Mouse (Mus musculus) intestine, postnatal 0 days (tissue): ENCODE data around the gene Epb41l5. TPM values are rescaled to one million over a fixed set of nuclear protein-coding genes. Genes with fewer than 3 reads are reported as not detected.

Experiments
- ATAC-seq: fragments of 200-750 bp; cut with Nextera tagmentation; 2 replicates; pipeline ENCODE4 v1.8.0; 2017; ENCODE audit warnings: mild to moderate bottlenecking, moderate TSS enrichment, moderate library complexity
- H3K27ac ChIP-seq: fragments of 300-500 bp; sonication (generic); 2 replicates; pipeline ENCODE4 v1.5.1; 2014; ENCODE audit warnings: mild to moderate bottlenecking, low read depth, low read length, moderate library complexity
- H3K27me3 ChIP-seq: fragments of 300-500 bp; sonication (generic); replicated peaks from 2 replicates; pipeline ENCODE4 v1.6.1; 2014; ENCODE audit warnings: low read length, mixed read lengths; ENCODE audit not compliant: control insufficient read depth, insufficient read depth
- H3K36me3 ChIP-seq: fragments of 300-500 bp; sonication (generic); 2 replicates; pipeline ENCODE4 v1.6.1; 2014; ENCODE audit warnings: mild to moderate bottlenecking, moderate library complexity; ENCODE audit not compliant: control insufficient read depth, insufficient read depth
- H3K4me1 ChIP-seq: fragments of 300-500 bp; sonication (generic); replicated peaks from 2 replicates; pipeline ENCODE4 v1.6.1; 2014; ENCODE audit warnings: antibody characterized with exemption, low read length, mixed read lengths; ENCODE audit not compliant: control insufficient read depth, insufficient read depth
- H3K4me2 ChIP-seq: fragments of 300-500 bp; sonication (generic); replicated peaks from 2 replicates; pipeline ENCODE4 v1.6.1; 2014; ENCODE audit warnings: low read depth, mild to moderate bottlenecking, moderate library complexity
- H3K4me3 ChIP-seq: fragments of 300-500 bp; sonication (generic); 2 replicates; pipeline ENCODE4 v1.5.1; 2014; ENCODE audit warnings: low read depth, low read length
- H3K9ac ChIP-seq: fragments of 300-500 bp; sonication (generic); 2 replicates; pipeline ENCODE4 v1.6.1; 2014; ENCODE audit warnings: mild to moderate bottlenecking, low read depth, low read length
- H3K9me3 ChIP-seq: fragments of 300-500 bp; sonication (generic); 2 replicates; pipeline ENCODE4 v1.6.1; 2016; ENCODE audit warnings: mixed run types; ENCODE audit not compliant: control insufficient read depth
- CTCF ChIP-seq: sonication (generic); IDR thresholded peaks from 2 replicates; pipeline ENCODE4 v1.5.1; 2016; ENCODE audit warnings: low read depth, mild to moderate bottlenecking, control low read depth, antibody characterized with exemption, moderate library complexity
- WGBS: fragments of 180-500 bp; shearing (Covaris S2); extraction: QIAGEN DNeasy Blood & Tissue Kit; methylation state at CpG from one replicate; pipeline ENCODE4 v1.1.7; 2014; 5-methylcytosine and 5-hydroxymethylcytosine counted together
- polyA plus RNA-seq: library from polyadenylated mRNA; unstranded; fragments of >200 nt; fragmentation: Nextera tagmentation; extraction: Ambion mirVana; gene quantifications from 2 replicates; pipeline ENCODE4 v1.2.1, GENCODE M21; 2015

Epb41l5 gene
- polyA plus RNA-seq, 1 experiment from 2014 or later: 14.3 TPM

GRCm38 (mm10) chr1:119523826-119524225, 125.0 kb downstream of the Epb41l5 start:
- Histone ChIP-seq H3K4me1 (peaks cover 15% of the 10 kb centered on the region), H3K9ac (no peak overlapping the region), H3K4me2 (no peak overlapping the region), H3K4me3 (no peak overlapping the region), H3K36me3 (peaks cover 13% of the 10 kb centered on the region), H3K9me3 (0 out of 2 replicates have a peak, but pooled peaks cover 2% of the 10 kb centered on the region), H3K27ac (peak overlapping the region; percentile 86), H3K27me3 (no peaks in the 10 kb centered on the region)
- WGBS: 85% methylated on average over 7 of the region's 7 CpGs
- ATAC-seq: no peak
- no peak for TF ChIP-seq CTCF

- H3K27me3 ChIP-seq: no peaks in the 10 kb centered on the region
- no peaks in the 10 kb centered on the region for H3K9me3 ChIP-seq
- no peak overlapping the region for H3K4me3 ChIP-seq
- H3K4me2 ChIP-seq: no peak overlapping the region
- ATAC-seq: no peak
- H3K36me3 ChIP-seq: peaks cover 9% of the 10 kb centered on the region
- H3K27ac ChIP-seq: peak overlapping the region; percentile 86; the same call in 1 of the 2 replicates
- H3K9ac ChIP-seq: 0 out of 2 replicates have a peak overlapping the region, but pooled peaks have one; percentile 7
- no peak for TF ChIP-seq CTCF
- peaks cover 15% of the 10 kb centered on the region for H3K4me1 ChIP-seq
- WGBS: 68% methylated on average over 7 of the region's 7 CpGs
These were observed 125.4 kb downstream of the Epb41l5 start for GRCm38 (mm10) chr1:119523369-119523768.

GRCm38 (mm10) chr1:119522726-119523125, 126.1 kb downstream of the Epb41l5 start:
- peak; percentile 77 for ATAC-seq
- H3K4me3 ChIP-seq: no peak overlapping the region
- 54% methylated on average over 4 of the region's 4 CpGs for WGBS
- peaks cover 14% of the 10 kb centered on the region for H3K4me1 ChIP-seq
- no peaks in the 10 kb centered on the region for H3K27me3 ChIP-seq
- no peak overlapping the region for H3K4me2 ChIP-seq
- no peak for TF ChIP-seq CTCF
- peak overlapping the region; percentile 86; the same call in 1 of the 2 replicates for H3K27ac ChIP-seq
- no peaks in the 10 kb centered on the region for H3K9me3 ChIP-seq
- no peak overlapping the region for H3K9ac ChIP-seq
- H3K36me3 ChIP-seq: peaks cover 7% of the 10 kb centered on the region; the same call in 1 of the 2 replicates

- no peak for TF ChIP-seq CTCF
- Histone ChIP-seq H3K4me2 (no peak overlapping the region), H3K27ac (peak overlapping the region; percentile 37), H3K9ac (no peak overlapping the region), H3K36me3 (no peaks in the 10 kb centered on the region; the same call in 1 of the 2 replicates), H3K4me1 (peaks cover 11% of the 10 kb centered on the region), H3K4me3 (no peak overlapping the region), H3K27me3 (no peaks in the 10 kb centered on the region), H3K9me3 (no peaks in the 10 kb centered on the region)
- no peak for ATAC-seq
- 54% methylated on average over 7 of the region's 7 CpGs for WGBS
These were observed 127.1 kb downstream of the Epb41l5 start for GRCm38 (mm10) chr1:119521681-119522080.

GRCm38 (mm10) chr1:119521029-119521428, 127.8 kb downstream of the Epb41l5 start:
- Histone ChIP-seq H3K4me3 (no peak overlapping the region), H3K27me3 (no peaks in the 10 kb centered on the region), H3K4me1 (peaks cover 9% of the 10 kb centered on the region; the same call in 1 of the 2 replicates), H3K9me3 (no peaks in the 10 kb centered on the region), H3K4me2 (no peak overlapping the region), H3K36me3 (no peaks in the 10 kb centered on the region; the same call in 1 of the 2 replicates), H3K9ac (no peak overlapping the region), H3K27ac (peak overlapping the region; percentile 23; the same call in 1 of the 2 replicates)
- ATAC-seq: no peak
- no peak for TF ChIP-seq CTCF
- WGBS: 32% methylated on average over 2 of the region's 2 CpGs

GRCm38 (mm10) chr1:119519286-119519685, 129.5 kb downstream of the Epb41l5 start:
- ATAC-seq: no peak
- H3K27me3 ChIP-seq: no peaks in the 10 kb centered on the region
- H3K27ac ChIP-seq: no peak overlapping the region

More at GRCm38 (mm10) chr1:119519286-119519685, 129.5 kb downstream of the Epb41l5 start:
- Histone ChIP-seq H3K4me2 (no peak overlapping the region), H3K4me3 (no peak overlapping the region), H3K9ac (no peak overlapping the region), H3K4me1 (peaks cover 8% of the 10 kb centered on the region; the same call in 1 of the 2 replicates), H3K36me3 (no peaks in the 10 kb centered on the region; the same call in 1 of the 2 replicates), H3K9me3 (no peaks in the 10 kb centered on the region)
- TF ChIP-seq CTCF: no peak
- 61% methylated on average over 6 of the region's 6 CpGs for WGBS
